Mouse (Mus musculus): Measurements from ENCODE around the gene Atg4c. TPM values are rescaled to one million over a fixed set of nuclear protein-coding genes. Genes with fewer than 3 reads are reported as not detected.

The Atg4c gene
- polyA plus RNA-seq, 1 experiment from 2014 or later: 21.3 TPM

GRCm38 (mm10) chr4:99163001-99163400 is 30.7 kb upstream of the Atg4c start:
- Histone ChIP-seq H3K9me3 (replicated peaks; ENCODE audit: control insufficient read depth, low read length, poor library complexity, severe bottlenecking) (no peaks in the 10 kb centered on the region), H3K27me3 (ENCODE audit: control insufficient read depth, insufficient read depth, low read depth, low read length) (no peaks in the 10 kb centered on the region), H3K36me3 (ENCODE audit: control insufficient read depth, insufficient read depth, low read length) (no peaks in the 10 kb centered on the region), H3K4me1 (ENCODE audit: control insufficient read depth, insufficient read depth, low read length) (peaks cover 8% of the 10 kb centered on the region; the same call in 1 of the 2 replicates), H3K9ac (ENCODE audit: low read depth, low read length) (no peak overlapping the region), H3K27ac (ENCODE audit: low read length) (no peak overlapping the region), H3K4me3 (ENCODE audit: low read depth, low read length) (no peak overlapping the region), H3K4me2 (ENCODE audit: low read length) (no peak overlapping the region)
- WGBS: 37% methylated on average over 9 of the region's 9 CpGs
- ATAC-seq: no peak

- WGBS: 7% methylated on average over 4 of the region's 4 CpGs
Observed at GRCm38 (mm10) chr4:99163547-99163946, 30.2 kb upstream of the Atg4c start.

GRCm38 (mm10) chr4:99168869-99169268 is 24.9 kb upstream of the Atg4c start:
- Histone ChIP-seq H3K4me1 (ENCODE audit: control insufficient read depth, insufficient read depth, low read length) (no peaks in the 10 kb centered on the region), H3K4me2 (ENCODE audit: low read length) (no peak overlapping the region), H3K9me3 (replicated peaks; ENCODE audit: control insufficient read depth, low read length, poor library complexity, severe bottlenecking) (no peaks in the 10 kb centered on the region), H3K4me3 (ENCODE audit: low read depth, low read length) (no peak overlapping the region), H3K9ac (ENCODE audit: low read depth, low read length) (no peak overlapping the region), H3K27me3 (ENCODE audit: control insufficient read depth, insufficient read depth, low read depth, low read length) (no peaks in the 10 kb centered on the region), H3K27ac (ENCODE audit: low read length) (no peak overlapping the region), H3K36me3 (ENCODE audit: control insufficient read depth, insufficient read depth, low read length) (no peaks in the 10 kb centered on the region)
- ATAC-seq: no peak
- WGBS: 96% methylated on average over 5 of the region's 5 CpGs

More at GRCm38 (mm10) chr4:99163547-99163946, 30.2 kb upstream of the Atg4c start:
- no peak for ATAC-seq
- no peaks in the 10 kb centered on the region for H3K27me3 ChIP-seq (ENCODE audit: control insufficient read depth, insufficient read depth, low read depth, low read length)
- no peaks in the 10 kb centered on the region for H3K9me3 ChIP-seq (replicated peaks; ENCODE audit: control insufficient read depth, low read length, poor library complexity, severe bottlenecking)
- H3K27ac ChIP-seq (ENCODE audit: low read length): no peak overlapping the region
- peaks cover 8% of the 10 kb centered on the region; the same call in 1 of the 2 replicates for H3K4me1 ChIP-seq (ENCODE audit: control insufficient read depth, insufficient read depth, low read length)
- no peak overlapping the region for H3K9ac ChIP-seq (ENCODE audit: low read depth, low read length)
- H3K4me2 ChIP-seq (ENCODE audit: low read length): no peak overlapping the region
- no peak overlapping the region for H3K4me3 ChIP-seq (ENCODE audit: low read depth, low read length)
- no peaks in the 10 kb centered on the region for H3K36me3 ChIP-seq (ENCODE audit: control insufficient read depth, insufficient read depth, low read length)

GRCm38 (mm10) chr4:99174265-99174664 is 19.5 kb upstream of the Atg4c start:
- H3K4me2 ChIP-seq (ENCODE audit: low read length): no peak overlapping the region
- no peak overlapping the region for H3K27ac ChIP-seq (ENCODE audit: low read length)
- H3K27me3 ChIP-seq (ENCODE audit: control insufficient read depth, insufficient read depth, low read depth, low read length): no peaks in the 10 kb centered on the region
- no peak overlapping the region for H3K4me3 ChIP-seq (ENCODE audit: low read depth, low read length)
- WGBS: 85% methylated on average over 7 of the region's 7 CpGs
- no peak overlapping the region for H3K9ac ChIP-seq (ENCODE audit: low read depth, low read length)
- H3K4me1 ChIP-seq (ENCODE audit: control insufficient read depth, insufficient read depth, low read length): no peaks in the 10 kb centered on the region
- ATAC-seq: no peak
- H3K9me3 ChIP-seq (replicated peaks; ENCODE audit: control insufficient read depth, low read length, poor library complexity, severe bottlenecking): no peaks in the 10 kb centered on the region
- H3K36me3 ChIP-seq (ENCODE audit: control insufficient read depth, insufficient read depth, low read length): no peaks in the 10 kb centered on the region

GRCm38 (mm10) chr4:99176841-99177240 is 16.9 kb upstream of the Atg4c start:
- Histone ChIP-seq H3K9ac (ENCODE audit: low read depth, low read length) (no peak overlapping the region), H3K27me3 (ENCODE audit: control insufficient read depth, insufficient read depth, low read depth, low read length) (no peaks in the 10 kb centered on the region), H3K4me2 (ENCODE audit: low read length) (no peak overlapping the region), H3K4me3 (ENCODE audit: low read depth, low read length) (no peak overlapping the region), H3K36me3 (ENCODE audit: control insufficient read depth, insufficient read depth, low read length) (no peaks in the 10 kb centered on the region), H3K4me1 (ENCODE audit: control insufficient read depth, insufficient read depth, low read length) (no peaks in the 10 kb centered on the region), H3K9me3 (replicated peaks; ENCODE audit: control insufficient read depth, low read length, poor library complexity, severe bottlenecking) (no peaks in the 10 kb centered on the region), H3K27ac (ENCODE audit: low read length) (no peak overlapping the region)
- no peak for ATAC-seq
- whole genome bisulfite sequencing: 86% methylated on average over 7 of the region's 7 CpGs

- Histone ChIP-seq H3K4me2 (ENCODE audit: low read length) (no peak overlapping the region), H3K4me3 (ENCODE audit: low read depth, low read length) (no peak overlapping the region), H3K27me3 (ENCODE audit: control insufficient read depth, insufficient read depth, low read depth, low read length) (no peaks in the 10 kb centered on the region), H3K4me1 (ENCODE audit: control insufficient read depth, insufficient read depth, low read length) (no peaks in the 10 kb centered on the region), H3K27ac (ENCODE audit: low read length) (no peak overlapping the region), H3K9me3 (replicated peaks; ENCODE audit: control insufficient read depth, low read length, poor library complexity, severe bottlenecking) (no peaks in the 10 kb centered on the region), H3K36me3 (ENCODE audit: control insufficient read depth, insufficient read depth, low read length) (no peaks in the 10 kb centered on the region), H3K9ac (ENCODE audit: low read depth, low read length) (no peak overlapping the region)
- ATAC-seq: no peak
- WGBS: 89% methylated on average over 4 of the region's 4 CpGs
Observed at GRCm38 (mm10) chr4:99177255-99177654, 16.5 kb upstream of the Atg4c start.

GRCm38 (mm10) chr4:99178851-99179250 is 14.9 kb upstream of the Atg4c start:
- Histone ChIP-seq H3K9ac (ENCODE audit: low read depth, low read length) (no peak overlapping the region), H3K27me3 (ENCODE audit: control insufficient read depth, insufficient read depth, low read depth, low read length) (no peaks in the 10 kb centered on the region), H3K4me2 (ENCODE audit: low read length) (no peak overlapping the region), H3K4me3 (ENCODE audit: low read depth, low read length) (no peak overlapping the region), H3K27ac (ENCODE audit: low read length) (no peak overlapping the region), H3K4me1 (ENCODE audit: control insufficient read depth, insufficient read depth, low read length) (no peaks in the 10 kb centered on the region), H3K36me3 (ENCODE audit: control insufficient read depth, insufficient read depth, low read length) (no peaks in the 10 kb centered on the region), H3K9me3 (replicated peaks; ENCODE audit: control insufficient read depth, low read length, poor library complexity, severe bottlenecking) (no peaks in the 10 kb centered on the region)
- ATAC-seq: no peak
- WGBS: 64% methylated on average over 5 of the region's 5 CpGs

- Histone ChIP-seq H3K9me3 (replicated peaks; ENCODE audit: control insufficient read depth, low read length, poor library complexity, severe bottlenecking) (no peaks in the 10 kb centered on the region), H3K36me3 (ENCODE audit: control insufficient read depth, insufficient read depth, low read length) (no peaks in the 10 kb centered on the region), H3K4me1 (ENCODE audit: control insufficient read depth, insufficient read depth, low read length) (no peaks in the 10 kb centered on the region), H3K4me2 (ENCODE audit: low read length) (no peak overlapping the region), H3K27ac (ENCODE audit: low read length) (no peak overlapping the region), H3K27me3 (ENCODE audit: control insufficient read depth, insufficient read depth, low read depth, low read length) (no peaks in the 10 kb centered on the region), H3K9ac (ENCODE audit: low read depth, low read length) (no peak overlapping the region), H3K4me3 (ENCODE audit: low read depth, low read length) (no peak overlapping the region)
- ATAC-seq: no peak
- 61% methylated on average over 21 of the region's 21 CpGs for WGBS
Observed at GRCm38 (mm10) chr4:99179446-99180120, 14.2 kb upstream of the Atg4c start.

- WGBS: 81% methylated on average over 5 of the region's 5 CpGs
- H3K9me3 ChIP-seq (replicated peaks; ENCODE audit: control insufficient read depth, low read length, poor library complexity, severe bottlenecking): no peaks in the 10 kb centered on the region
- no peak overlapping the region for H3K27ac ChIP-seq (ENCODE audit: low read length)
- H3K4me2 ChIP-seq (ENCODE audit: low read length): no peak overlapping the region
- no peaks in the 10 kb centered on the region for H3K4me1 ChIP-seq (ENCODE audit: control insufficient read depth, insufficient read depth, low read length)
- ATAC-seq: no peak
- no peak overlapping the region for H3K4me3 ChIP-seq (ENCODE audit: low read depth, low read length)
- H3K36me3 ChIP-seq (ENCODE audit: control insufficient read depth, insufficient read depth, low read length): no peaks in the 10 kb centered on the region
- H3K9ac ChIP-seq (ENCODE audit: low read depth, low read length): no peak overlapping the region
- no peaks in the 10 kb centered on the region for H3K27me3 ChIP-seq (ENCODE audit: control insufficient read depth, insufficient read depth, low read depth, low read length)
Observed at GRCm38 (mm10) chr4:99180921-99181320, 12.8 kb upstream of the Atg4c start.

Measured in midbrain, embryonic 16.5 days (tissue).